In genomic region chr6:22233517-22233916, GRCm38 (mm10) we compare ENCODE assay signal across 6 mouse cellular contexts.
"Had no signal": no experiment of that assay in that cellular context is flagged by ENCODE, and none has a peak within 500 bp of the region (broad histone marks: within the 10 kb centered on the region; RNA-seq: fewer than 3 reads in every experiment).

No protein-coding gene starts in this region.

- DNase-seq: kidney, postnatal 10 days; kidney, postnatal 4 days; lung, adult 2 months; lung, postnatal 10 days; right cerebral cortex, postnatal 14 days; thymus, postnatal 36 days had no signal
